Mouse (Mus musculus) heart, postnatal 0 days (tissue): ENCODE measurements around the gene Tnc.

ENCODE experiments used
- CTCF ChIP-seq: IDR thresholded peaks from 2 replicates; pipeline ENCODE4 v1.5.1; 2016; ENCODE audit warnings: antibody characterized with exemption, control low read depth, low read depth
- EP300 ChIP-seq: IDR thresholded peaks from 2 replicates; pipeline ENCODE4 v1.6.1; 2016; ENCODE audit warnings: antibody characterized with exemption, low read depth

DNA sequence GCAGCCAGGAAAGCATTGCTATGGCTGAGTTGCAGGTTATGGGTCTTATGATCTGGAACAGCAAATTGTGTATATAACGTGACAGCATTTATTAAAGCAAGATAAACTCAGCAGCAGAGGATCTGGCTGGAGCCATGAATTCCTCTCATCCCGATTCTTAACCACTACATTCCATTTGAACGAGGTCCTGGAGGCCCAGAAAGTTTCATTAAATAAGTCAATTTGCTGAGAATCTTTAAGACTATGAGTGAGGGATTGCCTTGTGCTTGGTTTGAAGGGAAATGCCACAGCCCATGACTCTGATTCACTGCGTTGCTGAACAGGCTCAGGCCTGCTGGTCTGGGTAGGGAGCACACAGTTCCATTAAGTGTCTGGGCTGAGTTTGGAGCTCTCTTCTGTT, 88.2 kb downstream of the Tnc start:
- no peak for TF ChIP-seq EP300
- no peak for TF ChIP-seq CTCF
